Mouse (Mus musculus): ENCODE measurements at regions not wholly inside any gene's neighbourhood (a gene's known extent, or its start where the extent isn't known, plus 50 kb on each side); places are given as distances from the start of the nearest gene placed in this dataset.

- no peak overlapping the region for H3K4me3 ChIP-seq (replicated peaks)
- WGBS: 31% methylated on average over 1 of the region's 1 CpGs
- H3K9me3 ChIP-seq (replicated peaks): no peaks in the 10 kb centered on the region
- H3K36me3 ChIP-seq: no peaks in the 10 kb centered on the region
- ATAC-seq (ENCODE audit: low FRiP score): no peak
- no peak overlapping the region for H3K4me2 ChIP-seq
- H3K27me3 ChIP-seq (replicated peaks): no peaks in the 10 kb centered on the region
- H3K9ac ChIP-seq (replicated peaks): no peak overlapping the region
- H3K27ac ChIP-seq (replicated peaks): no peak overlapping the region
- no peaks in the 10 kb centered on the region for H3K4me1 ChIP-seq
Measured at GRCm38 (mm10) chr12:95392821-95393220, 299.2 kb upstream of the Flrt2 start.

GRCm38 (mm10) chr12:95394991-95395530, 297.0 kb upstream of the Flrt2 start:
- Histone ChIP-seq H3K4me2 (no peak overlapping the region), H3K4me1 (no peaks in the 10 kb centered on the region), H3K36me3 (no peaks in the 10 kb centered on the region), H3K27me3 (replicated peaks) (no peaks in the 10 kb centered on the region), H3K9me3 (replicated peaks) (no peaks in the 10 kb centered on the region), H3K27ac (replicated peaks) (no peak overlapping the region), H3K4me3 (replicated peaks) (no peak overlapping the region), H3K9ac (replicated peaks) (no peak overlapping the region)
- WGBS: 65% methylated on average over 2 of the region's 2 CpGs
- no peak for ATAC-seq (ENCODE audit: low FRiP score)

- Histone ChIP-seq H3K9ac (replicated peaks) (no peak overlapping the region), H3K4me1 (no peaks in the 10 kb centered on the region), H3K4me3 (replicated peaks) (no peak overlapping the region), H3K27ac (replicated peaks) (no peak overlapping the region), H3K36me3 (no peaks in the 10 kb centered on the region), H3K27me3 (replicated peaks) (no peaks in the 10 kb centered on the region), H3K4me2 (no peak overlapping the region), H3K9me3 (replicated peaks) (no peaks in the 10 kb centered on the region)
- WGBS: 83% methylated on average over 3 of the region's 3 CpGs
- ATAC-seq (ENCODE audit: low FRiP score): no peak
Measured at GRCm38 (mm10) chr12:95420861-95421260, 271.2 kb upstream of the Flrt2 start.

GRCm38 (mm10) chr12:95424739-95425138, 267.3 kb upstream of the Flrt2 start:
- Histone ChIP-seq H3K4me2 (no peak overlapping the region), H3K4me3 (replicated peaks) (no peak overlapping the region), H3K27me3 (replicated peaks) (no peaks in the 10 kb centered on the region), H3K9ac (replicated peaks) (no peak overlapping the region), H3K36me3 (no peaks in the 10 kb centered on the region), H3K9me3 (replicated peaks) (no peaks in the 10 kb centered on the region), H3K27ac (replicated peaks) (no peak overlapping the region), H3K4me1 (no peaks in the 10 kb centered on the region)
- WGBS: 86% methylated on average over 2 of the region's 2 CpGs
- no peak for ATAC-seq (ENCODE audit: low FRiP score)

GRCm38 (mm10) chr12:95437226-95437625, 254.8 kb upstream of the Flrt2 start:
- no peaks in the 10 kb centered on the region for H3K27me3 ChIP-seq (replicated peaks)
- no peaks in the 10 kb centered on the region for H3K9me3 ChIP-seq (replicated peaks)
- 70% methylated on average over 2 of the region's 2 CpGs for WGBS
- H3K4me2 ChIP-seq: no peak overlapping the region
- no peak overlapping the region for H3K27ac ChIP-seq (replicated peaks)
- H3K4me3 ChIP-seq (replicated peaks): no peak overlapping the region
- no peak for ATAC-seq (ENCODE audit: low FRiP score)
- no peaks in the 10 kb centered on the region for H3K36me3 ChIP-seq
- H3K4me1 ChIP-seq: no peaks in the 10 kb centered on the region
- H3K9ac ChIP-seq (replicated peaks): no peak overlapping the region

- H3K9ac ChIP-seq (replicated peaks): no peak overlapping the region
- WGBS: 96% methylated on average over 4 of the region's 4 CpGs
Measured at GRCm38 (mm10) chr12:95457480-95457879, 234.5 kb upstream of the Flrt2 start.

GRCm38 (mm10) chr12:95466502-95467490, 225.2 kb upstream of the Flrt2 start:
- WGBS: 31% methylated on average over 12 of the region's 12 CpGs
- H3K27ac ChIP-seq (replicated peaks): no peak overlapping the region
- H3K4me3 ChIP-seq (replicated peaks): no peak overlapping the region
- no peaks in the 10 kb centered on the region for H3K36me3 ChIP-seq
- H3K27me3 ChIP-seq (replicated peaks): no peaks in the 10 kb centered on the region
- H3K9ac ChIP-seq (replicated peaks): no peak overlapping the region
- no peaks in the 10 kb centered on the region for H3K9me3 ChIP-seq (replicated peaks)
- peak; percentile 35; the same call in 1 of the 2 replicates for ATAC-seq (ENCODE audit: low FRiP score)
- peak overlapping the region; percentile 35 for H3K4me2 ChIP-seq
- peaks cover 9% of the 10 kb centered on the region; the same call in 1 of the 2 replicates for H3K4me1 ChIP-seq

More at GRCm38 (mm10) chr12:95457480-95457879, 234.5 kb upstream of the Flrt2 start:
- no peaks in the 10 kb centered on the region for H3K9me3 ChIP-seq (replicated peaks)
- H3K27ac ChIP-seq (replicated peaks): no peak overlapping the region
- no peaks in the 10 kb centered on the region for H3K27me3 ChIP-seq (replicated peaks)
- ATAC-seq (ENCODE audit: low FRiP score): no peak
- no peaks in the 10 kb centered on the region for H3K36me3 ChIP-seq
- H3K4me1 ChIP-seq: no peaks in the 10 kb centered on the region
- no peak overlapping the region for H3K4me3 ChIP-seq (replicated peaks)
- no peak overlapping the region for H3K4me2 ChIP-seq

- peaks cover 9% of the 10 kb centered on the region; the same call in 1 of the 2 replicates for H3K4me1 ChIP-seq
- H3K4me3 ChIP-seq (replicated peaks): no peak overlapping the region
- no peak overlapping the region for H3K4me2 ChIP-seq
- no peak for ATAC-seq (ENCODE audit: low FRiP score)
- H3K9ac ChIP-seq (replicated peaks): no peak overlapping the region
- no peak overlapping the region for H3K27ac ChIP-seq (replicated peaks)
- 73% methylated on average over 6 of the region's 6 CpGs for WGBS
- H3K36me3 ChIP-seq: no peaks in the 10 kb centered on the region
- H3K9me3 ChIP-seq (replicated peaks): no peaks in the 10 kb centered on the region
- H3K27me3 ChIP-seq (replicated peaks): no peaks in the 10 kb centered on the region
Measured at GRCm38 (mm10) chr12:95469897-95470296, 222.1 kb upstream of the Flrt2 start.

GRCm38 (mm10) chr12:95486502-95486901, 205.5 kb upstream of the Flrt2 start:
- no peaks in the 10 kb centered on the region for H3K9me3 ChIP-seq (replicated peaks)
- no peak for ATAC-seq (ENCODE audit: low FRiP score)
- H3K4me2 ChIP-seq: no peak overlapping the region
- no peak overlapping the region for H3K27ac ChIP-seq (replicated peaks)
- H3K9ac ChIP-seq (replicated peaks): no peak overlapping the region
- H3K27me3 ChIP-seq (replicated peaks): no peaks in the 10 kb centered on the region
- no peaks in the 10 kb centered on the region for H3K36me3 ChIP-seq
- no peak overlapping the region for H3K4me3 ChIP-seq (replicated peaks)
- no peaks in the 10 kb centered on the region for H3K4me1 ChIP-seq

- ATAC-seq (ENCODE audit: low FRiP score): no peak
- no peak overlapping the region for H3K4me2 ChIP-seq
- no peaks in the 10 kb centered on the region for H3K36me3 ChIP-seq
- 76% methylated on average over 3 of the region's 3 CpGs for WGBS
- no peak overlapping the region for H3K4me3 ChIP-seq (replicated peaks)
- no peak overlapping the region for H3K27ac ChIP-seq (replicated peaks)
- H3K9me3 ChIP-seq (replicated peaks): no peaks in the 10 kb centered on the region
- H3K9ac ChIP-seq (replicated peaks): no peak overlapping the region
- H3K4me1 ChIP-seq: no peaks in the 10 kb centered on the region
- no peaks in the 10 kb centered on the region for H3K27me3 ChIP-seq (replicated peaks)
Measured at GRCm38 (mm10) chr12:95488371-95488770, 203.7 kb upstream of the Flrt2 start.

GRCm38 (mm10) chr12:95489374-95489773, 202.7 kb upstream of the Flrt2 start:
- H3K27ac ChIP-seq (replicated peaks): no peak overlapping the region
- H3K4me3 ChIP-seq (replicated peaks): no peak overlapping the region
- WGBS: 82% methylated on average over 2 of the region's 2 CpGs
- H3K9ac ChIP-seq (replicated peaks): no peak overlapping the region
- no peak overlapping the region for H3K4me2 ChIP-seq
- H3K27me3 ChIP-seq (replicated peaks): no peaks in the 10 kb centered on the region
- no peaks in the 10 kb centered on the region for H3K36me3 ChIP-seq
- ATAC-seq (ENCODE audit: low FRiP score): no peak
- H3K4me1 ChIP-seq: no peaks in the 10 kb centered on the region
- no peaks in the 10 kb centered on the region for H3K9me3 ChIP-seq (replicated peaks)

- Histone ChIP-seq H3K4me2 (no peak overlapping the region), H3K4me1 (no peaks in the 10 kb centered on the region), H3K9me3 (replicated peaks) (no peaks in the 10 kb centered on the region), H3K4me3 (replicated peaks) (no peak overlapping the region), H3K27me3 (replicated peaks) (no peaks in the 10 kb centered on the region), H3K9ac (replicated peaks) (no peak overlapping the region), H3K27ac (replicated peaks) (no peak overlapping the region), H3K36me3 (no peaks in the 10 kb centered on the region)
- 83% methylated on average over 2 of the region's 2 CpGs for WGBS
- ATAC-seq (ENCODE audit: low FRiP score): no peak
Measured at GRCm38 (mm10) chr12:95489848-95490247, 202.2 kb upstream of the Flrt2 start.

Measured in neural tube, embryonic 15.5 days (tissue).